Mouse (Mus musculus) gastrocnemius, adult 2 months (tissue): ENCODE measurements around the gene Stat6. TPM values are rescaled to one million over a fixed set of nuclear protein-coding genes. Genes with fewer than 3 reads are reported as not detected.
"Not testable (repeated sequence)": the region's sequence is repeated elsewhere in the genome, so short reads cannot be mapped to it uniquely, and the experiment has no call there.

Experiments
- DNase-seq: peaks from one replicate; pipeline ENCODE4 v3.0.0; 2022
- H3K27ac ChIP-seq: fragments of 200-600 bp; 2 replicates; pipeline ENCODE4 v1.8.1; 2022; ENCODE audit warnings: mild to moderate bottlenecking
- H3K4me3 ChIP-seq: fragments of 200-600 bp; 2 replicates; pipeline ENCODE4 v1.8.1; 2022; ENCODE audit warnings: mild to moderate bottlenecking, moderate library complexity
- CTCF ChIP-seq: fragments of 200-600 bp; IDR thresholded peaks from 2 replicates; pipeline ENCODE4 v1.8.1; 2022; ENCODE audit warnings: antibody characterized with exemption, mild to moderate bottlenecking, moderate library complexity
- intact Hi-C: fragments of 180-260 bp; cut with DNase I; formaldehyde crosslinking; loops from one replicate; pipeline ENCODE4 v1.15.1; 2025
- total RNA-seq, 2 experiments: library from RNA; stranded (reverse); gene quantifications; 2 replicates each; pipeline ENCODE4 v1.2.3; 2021

Gene Stat6
- total RNA-seq, 2 experiments from 2014 or later: 17.1 to 18.9 TPM

DNA sequence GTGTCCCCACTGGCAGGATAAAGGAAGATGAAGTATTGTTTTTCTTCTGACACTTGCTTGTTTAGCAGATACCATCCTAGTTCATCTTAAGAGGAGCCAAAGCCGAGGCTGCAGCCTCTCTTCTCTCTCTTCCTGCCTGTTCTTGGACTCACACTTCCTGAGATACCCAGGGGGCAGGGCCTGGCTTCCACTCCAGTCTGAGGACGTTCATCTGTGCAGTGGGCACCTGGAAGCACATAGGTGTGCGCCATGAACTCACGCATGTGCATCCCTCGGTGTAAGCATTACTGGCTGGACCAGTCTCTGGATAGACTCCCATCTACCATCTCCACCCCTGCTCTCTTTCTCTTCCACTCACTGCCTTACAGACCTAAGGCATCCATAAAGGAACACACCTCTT, 2.4 kb upstream of the Stat6 start:
- no peak for TF ChIP-seq CTCF
- Histone ChIP-seq H3K27ac (no peak overlapping the region), H3K4me3 (no peak overlapping the region)
- intact Hi-C loops: loop anchor here (5.0 kb wide), 1 partner anchor 97 kb away; the partner anchor contains the start of gene Zbtb39
- DNase-seq: no peak

DNA sequence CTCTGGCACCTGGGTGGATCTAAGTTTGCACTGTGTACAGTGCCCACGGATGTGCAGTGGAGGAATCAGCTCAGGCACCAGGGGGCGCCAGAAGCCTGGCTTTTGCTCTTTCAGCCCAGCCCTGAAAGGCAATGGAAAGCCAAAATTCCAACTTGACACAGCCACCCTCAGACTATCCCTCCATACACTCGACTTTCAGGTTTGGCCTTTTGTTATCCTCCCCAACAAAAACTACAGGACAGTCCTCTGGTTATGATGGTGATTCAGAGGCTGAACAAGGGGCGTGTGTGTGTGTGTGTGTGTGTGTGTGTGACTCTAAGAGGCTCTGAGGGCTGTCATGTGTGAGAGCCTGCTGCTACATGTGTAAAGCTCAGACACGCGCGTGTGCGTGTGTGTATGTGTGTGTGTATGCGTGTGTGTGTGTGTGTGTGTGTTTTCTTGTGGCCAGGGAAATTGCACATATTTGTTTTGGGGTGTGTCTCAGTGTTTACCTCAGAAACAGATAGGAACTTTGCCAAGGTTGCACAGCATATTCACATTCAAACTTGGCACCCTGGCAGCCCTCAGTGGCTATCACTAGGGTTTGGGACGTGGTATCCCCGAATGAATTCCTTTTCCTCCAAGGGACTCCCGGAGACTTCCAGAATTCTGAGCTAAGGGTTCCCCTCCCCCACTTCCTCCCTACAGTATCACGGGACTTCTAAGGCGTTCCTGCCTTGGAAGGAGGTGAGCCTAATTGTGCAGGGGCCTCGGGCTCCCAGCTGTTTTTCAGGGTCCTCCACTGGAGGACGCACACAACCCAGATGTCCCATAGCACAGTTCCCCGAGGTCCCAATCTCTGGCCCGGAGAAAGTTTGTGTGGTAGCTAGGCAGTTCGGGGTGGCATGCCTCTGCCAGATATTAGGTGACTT, 670 bp upstream of the Stat6 start:
- peak; percentile 100 for TF ChIP-seq CTCF
- H3K4me3 ChIP-seq: peak overlapping the region; percentile 92
- peak overlapping the region; percentile 98 for H3K27ac ChIP-seq
- peak; percentile 93 for DNase-seq
- intact Hi-C loops: loop anchor here (1.0 to 5.0 kb wide), 3 partner anchors 33 to 295 kb away; partner anchors contain the start of gene Zbtb39

DNA sequence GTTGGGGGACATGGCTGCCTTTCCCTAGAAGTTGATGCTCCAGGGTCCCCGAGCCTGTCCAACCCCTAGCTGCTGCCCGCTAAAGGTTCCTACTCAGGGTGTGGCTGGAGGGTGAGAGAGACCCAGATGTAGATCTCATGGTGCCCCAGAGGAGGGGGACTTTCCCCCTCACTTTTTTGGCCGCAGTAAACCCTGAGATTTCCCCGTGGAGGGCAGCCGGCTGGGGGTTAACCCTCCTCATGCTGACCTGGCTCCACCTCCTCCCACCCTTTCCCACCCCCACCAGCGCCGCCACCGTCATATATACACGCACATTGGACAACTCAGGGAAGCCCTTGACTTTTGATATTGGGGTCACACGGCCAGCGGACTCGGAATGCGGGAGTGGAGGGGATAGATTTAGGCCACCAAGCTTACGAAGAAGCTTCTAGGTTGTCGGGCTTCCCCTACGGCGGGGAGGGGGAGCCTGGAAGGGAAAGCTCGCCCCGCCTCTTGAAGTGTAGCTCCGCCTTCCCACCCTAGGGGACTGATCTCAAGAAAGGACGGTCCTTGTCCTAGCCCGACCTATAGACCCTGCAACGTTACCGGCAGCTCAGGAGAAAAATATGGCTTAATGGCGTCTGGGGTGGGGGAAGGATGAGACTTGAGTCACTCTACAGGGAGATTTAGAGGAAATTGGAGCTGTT, 910 bp downstream of the Stat6 start:
- peak overlapping the region; percentile 92 for H3K4me3 ChIP-seq
- H3K27ac ChIP-seq: peak overlapping the region; percentile 98
- peak; percentile 86 for DNase-seq
- no peak for TF ChIP-seq CTCF
- intact Hi-C loops: loop anchor here (5.0 kb wide), 1 partner anchor 94 kb away; the partner anchor contains the start of gene Zbtb39

DNA sequence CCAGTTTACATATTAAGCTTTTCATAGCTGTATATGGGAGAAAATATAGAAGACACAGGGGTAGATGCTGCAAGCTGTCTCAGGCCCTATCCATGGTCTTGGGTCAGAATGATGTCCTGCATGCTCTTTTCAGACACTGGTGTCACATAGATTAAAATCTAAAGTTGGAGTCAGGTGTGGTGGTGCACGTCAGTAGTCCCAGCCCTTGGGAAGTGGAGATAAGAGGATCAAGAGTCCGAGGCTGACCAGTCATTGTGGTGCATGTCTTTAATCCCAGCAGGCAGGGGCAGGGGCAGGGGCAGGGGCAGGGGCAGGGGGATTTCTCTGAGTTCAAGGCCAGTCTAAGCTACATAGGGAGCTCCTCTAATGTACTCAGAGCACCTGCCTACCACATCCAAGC, 3.0 kb downstream of the Stat6 start:
- no peak for TF ChIP-seq CTCF
- intact Hi-C loops: no loop called here
- no peak overlapping the region for H3K4me3 ChIP-seq
- DNase-seq: no peak
- H3K27ac ChIP-seq: no peak overlapping the region

DNA sequence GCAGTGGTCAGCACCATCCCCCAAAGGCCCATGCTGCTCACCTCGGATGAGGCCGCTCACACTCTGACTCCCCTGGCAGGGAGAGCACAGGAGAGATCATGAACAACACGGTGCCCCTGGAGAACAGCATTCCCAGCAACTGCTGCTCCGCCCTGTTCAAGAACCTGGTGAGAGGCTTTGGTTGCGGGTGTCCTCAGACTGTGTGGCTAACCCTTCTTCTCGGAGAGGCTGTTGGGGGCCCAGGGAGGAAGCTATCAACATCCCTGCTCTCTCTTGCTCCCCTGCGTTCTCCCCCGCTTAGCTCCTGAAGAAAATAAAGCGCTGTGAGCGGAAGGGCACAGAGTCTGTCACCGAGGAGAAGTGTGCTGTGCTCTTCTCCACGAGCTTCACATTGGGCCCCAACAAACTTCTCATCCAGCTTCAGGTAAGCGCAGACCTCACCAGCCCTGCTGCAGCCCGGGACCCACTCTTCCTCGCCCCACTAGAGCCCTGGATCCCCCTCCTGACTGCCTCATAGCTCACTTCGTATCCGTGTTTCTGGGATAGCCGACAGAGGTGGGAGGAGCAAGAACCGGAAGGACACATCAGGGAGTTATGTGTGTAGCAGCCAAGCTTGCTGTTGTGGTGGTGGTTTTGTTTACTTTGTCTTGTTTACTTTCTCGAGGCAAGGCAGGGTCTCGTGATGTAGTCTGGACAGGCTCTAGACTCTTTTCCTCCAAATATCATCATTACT, 10.3 kb downstream of the Stat6 start:
- Histone ChIP-seq H3K4me3 (no peak overlapping the region), H3K27ac (no peak overlapping the region)
- DNase-seq: peak; percentile 10
- intact Hi-C loops: no loop called here
- TF ChIP-seq CTCF: no peak

DNA sequence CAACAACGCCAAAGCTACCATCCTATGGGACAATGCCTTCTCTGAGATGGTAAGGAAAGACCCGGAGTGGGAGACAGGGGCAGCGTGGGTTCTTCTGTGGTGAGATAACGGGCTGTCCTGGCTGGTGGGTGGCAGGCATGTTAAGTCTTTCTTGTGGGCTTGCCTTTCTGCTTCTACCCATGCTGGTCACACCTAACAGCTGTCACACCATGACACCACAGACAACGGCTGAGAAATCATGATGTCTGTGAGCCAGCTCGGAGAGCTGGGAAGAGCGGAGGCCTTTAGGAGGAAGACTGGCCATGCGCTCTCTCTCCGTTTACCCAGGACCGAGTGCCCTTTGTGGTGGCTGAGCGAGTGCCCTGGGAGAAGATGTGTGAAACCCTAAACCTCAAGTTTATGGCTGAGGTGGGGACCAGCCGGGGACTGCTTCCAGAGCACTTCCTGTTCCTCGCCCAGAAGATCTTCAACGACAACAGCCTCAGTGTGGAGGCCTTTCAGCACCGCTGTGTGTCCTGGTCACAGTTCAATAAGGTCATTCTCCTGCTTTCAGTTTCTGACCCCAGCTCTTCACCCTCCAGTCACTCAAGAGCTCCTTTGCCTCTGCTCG, 12.3 kb downstream of the Stat6 start:
- Histone ChIP-seq H3K4me3 (no peak overlapping the region), H3K27ac (no peak overlapping the region)
- TF ChIP-seq CTCF: no peak
- intact Hi-C loops: no loop called here
- DNase-seq: peak; percentile 14

DNA sequence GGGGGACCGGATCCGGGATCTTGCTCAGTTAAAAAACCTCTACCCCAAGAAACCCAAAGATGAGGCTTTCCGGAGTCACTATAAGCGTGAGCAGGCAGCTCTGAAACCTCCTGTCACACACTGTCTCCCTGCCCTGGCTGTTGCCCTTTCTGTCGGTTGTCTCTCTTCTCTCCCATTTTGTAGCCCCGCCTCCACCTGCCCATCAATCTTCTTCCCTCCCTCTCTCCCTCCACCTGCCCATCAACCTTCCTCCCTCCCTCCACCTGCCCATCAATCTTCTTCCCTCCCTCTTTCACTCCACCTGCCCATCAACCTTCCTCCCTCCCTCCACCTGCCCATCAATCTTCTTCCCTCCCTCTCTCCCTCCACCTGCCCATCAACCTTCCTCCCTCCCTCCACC, 14.8 kb downstream of the Stat6 start:
- DNase-seq: peak; percentile 6
- H3K27ac ChIP-seq, intact Hi-C loops, H3K4me3 ChIP-seq: not testable (repeated sequence)

DNA sequence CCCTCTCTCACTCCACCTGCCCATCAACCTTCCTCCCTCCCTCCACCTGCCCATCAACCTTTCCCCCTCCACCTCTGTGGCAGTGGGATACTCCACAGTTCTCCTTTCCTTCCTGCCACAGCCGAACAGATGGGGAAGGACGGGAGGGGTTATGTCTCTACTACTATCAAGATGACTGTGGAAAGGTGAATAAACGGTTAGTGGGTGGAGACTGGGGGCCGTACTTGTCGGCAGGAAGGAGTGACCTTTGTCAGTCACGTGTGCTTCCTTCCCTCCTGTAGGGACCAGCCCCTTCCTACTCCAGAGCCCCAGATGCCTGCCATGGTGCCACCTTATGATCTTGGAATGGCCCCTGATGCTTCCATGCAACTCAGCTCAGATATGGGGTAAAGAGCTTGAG, 15.3 kb downstream of the Stat6 start:
- no peak for DNase-seq
- intact Hi-C loops: no loop called here
- H3K4me3 ChIP-seq: no peak overlapping the region
- TF ChIP-seq CTCF: no peak
- H3K27ac ChIP-seq: no peak overlapping the region

DNA sequence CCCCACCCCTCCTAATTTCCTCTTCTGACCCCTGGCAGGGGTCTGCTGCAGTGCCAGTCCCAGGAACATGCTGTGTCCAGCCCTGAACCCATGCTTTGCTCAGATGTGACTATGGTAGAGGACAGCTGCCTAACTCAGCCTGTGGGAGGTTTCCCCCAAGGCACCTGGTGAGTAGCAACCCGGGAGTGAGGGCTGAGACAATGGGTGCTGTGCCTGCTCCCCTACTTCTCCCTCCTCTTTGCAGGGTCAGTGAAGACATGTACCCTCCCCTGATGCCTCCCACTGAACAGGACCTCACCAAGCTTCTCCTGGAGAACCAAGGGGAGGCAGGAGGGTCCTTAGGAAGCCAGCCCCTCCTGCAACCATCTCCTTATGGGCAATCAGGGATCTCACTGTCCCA, 16.8 kb downstream of the Stat6 start:
- Histone ChIP-seq H3K4me3 (no peak overlapping the region), H3K27ac (no peak overlapping the region; the same call in 1 of the 2 replicates)
- intact Hi-C loops: no loop called here
- peak; percentile 17 for DNase-seq
- no peak for TF ChIP-seq CTCF

DNA sequence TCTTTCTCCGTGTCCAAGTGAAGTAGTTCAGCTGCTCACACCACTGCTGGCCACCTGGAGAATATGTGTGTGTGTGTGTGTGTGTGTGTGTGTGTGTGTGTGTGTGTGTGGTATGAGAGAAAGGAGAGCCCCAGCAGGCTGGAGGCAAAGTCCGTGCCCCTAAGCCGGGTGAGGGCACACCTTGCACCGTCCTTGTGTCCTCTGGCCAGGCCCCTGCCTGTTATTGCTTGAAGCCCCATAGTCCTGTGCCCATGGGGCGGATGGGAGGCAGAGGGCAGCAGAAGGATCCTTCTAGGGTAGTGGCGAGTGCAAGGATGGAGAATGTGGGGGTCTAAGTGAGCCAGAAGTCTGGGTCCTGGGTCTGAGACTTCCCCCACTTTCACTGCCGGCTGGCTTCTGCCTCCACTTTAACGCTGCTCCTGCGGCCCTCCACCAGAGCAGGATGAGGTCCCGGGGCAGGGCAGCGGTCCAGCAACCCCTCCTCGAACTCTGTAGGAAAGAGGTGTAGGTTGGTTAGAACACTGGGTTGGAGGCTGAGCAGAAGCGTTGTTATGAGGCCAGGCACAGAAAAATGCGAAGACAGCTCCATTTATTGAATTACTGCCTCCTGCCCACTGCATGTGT, 18.6 kb downstream of the Stat6 start:
- Histone ChIP-seq H3K4me3 (peak overlapping the region; percentile 64), H3K27ac (peak overlapping the region; percentile 84)
- peak; percentile 31 for DNase-seq
- no peak for TF ChIP-seq CTCF
- intact Hi-C loops: no loop called here

DNA sequence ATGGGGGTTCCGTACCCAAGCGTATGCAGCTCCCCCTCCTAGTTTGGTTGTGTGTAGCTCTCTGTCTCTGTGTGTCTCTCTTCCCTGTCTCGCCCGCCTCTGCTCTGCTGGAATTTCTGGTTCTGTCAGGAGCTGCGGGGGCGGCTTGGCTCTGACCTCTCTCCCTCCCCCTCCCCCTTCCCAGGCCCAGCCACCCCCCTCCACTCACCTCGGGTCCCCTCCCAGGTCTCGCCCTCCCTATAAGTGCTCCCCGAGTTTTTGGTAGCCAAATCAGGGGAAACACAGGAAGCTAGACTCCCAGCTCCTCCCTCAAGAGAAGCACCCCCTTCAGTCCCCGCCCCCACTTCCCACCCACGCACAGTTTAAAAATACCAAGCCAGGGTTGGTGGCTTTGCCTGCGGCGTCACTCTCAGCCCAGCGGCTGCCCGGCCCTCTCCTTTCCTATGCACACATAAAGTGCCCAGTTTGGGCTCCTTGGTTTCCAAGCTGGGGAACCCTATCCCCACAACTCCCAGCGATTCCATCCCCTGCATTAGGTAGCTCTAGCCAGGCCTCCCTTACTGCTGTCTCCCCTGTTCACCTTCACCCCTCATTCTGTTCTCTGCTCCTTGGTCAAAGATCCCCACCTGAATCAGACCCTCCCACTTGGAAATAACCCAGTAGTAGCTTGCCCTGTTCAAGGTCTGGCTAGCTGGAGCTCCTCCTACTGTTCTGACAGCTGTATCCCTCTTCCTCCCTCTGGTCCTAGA, 19.3 kb downstream of the Stat6 start:
- H3K27ac ChIP-seq: peak overlapping the region; percentile 84
- peak overlapping the region; percentile 64 for H3K4me3 ChIP-seq
- DNase-seq: peak; percentile 70
- intact Hi-C loops: no loop called here
- TF ChIP-seq CTCF: no peak
